Mouse (Mus musculus) fibroblast of lung, adult 2 months (primary cell): ENCODE results near the gene Glra3.

Experiments
- DNase-seq: peaks from one replicate; pipeline ENCODE4 v3.0.0-alpha.2; 2011; ENCODE audit warnings: low read depth

The Glra3 gene

GRCm38 (mm10) chr8:55939870-55940525, at the start of gene Glra3:
Gene Glra3 (plus strand): TSS chr8:55940460.
- no peak for DNase-seq

DNA sequence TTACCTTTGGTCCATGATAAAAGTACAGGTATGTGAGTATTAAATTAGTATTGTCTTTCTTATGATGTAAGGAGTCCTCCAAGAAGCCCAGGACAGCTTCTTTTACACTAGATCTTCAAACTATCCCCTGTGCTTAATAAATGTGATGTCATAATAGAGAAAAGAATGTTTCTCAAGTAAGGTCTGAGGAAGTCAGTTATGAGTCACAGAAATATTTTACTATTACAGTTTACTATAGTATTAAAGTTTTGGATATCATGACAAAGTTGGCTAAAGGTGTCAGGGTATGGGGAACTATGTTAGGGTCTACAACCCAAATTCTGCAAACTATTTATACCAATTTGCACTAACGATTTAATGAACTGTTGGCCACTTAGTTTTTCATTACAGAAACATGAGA, 33.4 kb upstream of the Glra3 start, which contains the start of gene Adam29:
Gene Adam29, minus strand, starts transcription at position 101 of the 400 bp plus-strand sequence.
- DNase-seq = no peak

GRCm38 (mm10) chr8:55940526-55940880, 243 bp downstream of the Glra3 start:
- DNase-seq = no peak

GRCm38 (mm10) chr8:55964759-55965320, 24.6 kb downstream of the Glra3 start:
- no peak for DNase-seq

DNA sequence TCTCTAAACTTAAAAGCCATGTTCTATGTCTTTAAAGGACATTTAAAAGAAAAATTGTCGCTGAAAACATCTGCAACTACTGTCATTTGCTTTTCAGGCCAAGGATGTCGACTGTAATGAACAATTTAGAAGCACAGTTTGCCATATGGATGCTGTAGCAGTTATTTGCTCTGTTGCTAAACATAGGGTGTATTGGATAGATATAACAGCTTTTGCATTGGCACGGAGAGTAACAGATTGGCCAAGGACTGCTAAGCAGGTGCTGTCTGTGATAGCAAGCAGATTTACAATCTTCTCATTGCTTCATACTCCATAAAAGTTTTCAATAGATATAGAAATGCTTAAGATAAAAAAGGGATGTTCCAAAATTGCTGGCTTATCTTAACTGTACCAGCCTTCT, 57.6 kb downstream of the Glra3 start:
- DNase-seq = no peak

DNA sequence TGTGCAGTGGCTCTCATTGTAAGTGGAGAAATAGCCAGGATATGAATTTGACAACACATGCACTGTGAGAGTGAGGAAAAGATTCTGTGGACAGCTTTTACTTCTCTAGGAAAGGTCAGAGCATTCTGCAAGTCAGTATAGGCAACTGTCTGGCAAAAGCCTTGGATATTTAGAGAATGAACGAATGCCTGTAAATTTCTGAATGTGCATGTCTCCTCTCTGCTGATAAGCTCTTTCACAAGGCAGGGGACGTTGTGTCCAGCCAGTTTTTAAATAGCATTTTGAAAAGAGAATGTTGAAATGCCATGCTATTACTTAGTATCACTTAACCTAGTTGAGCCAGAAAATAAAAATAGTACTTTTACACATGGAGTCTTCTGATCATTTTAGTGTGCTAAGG, 114.1 kb downstream of the Glra3 start:
- no peak for DNase-seq

GRCm38 (mm10) chr8:56063081-56063480, 122.8 kb downstream of the Glra3 start:
- DNase-seq = no peak

DNA sequence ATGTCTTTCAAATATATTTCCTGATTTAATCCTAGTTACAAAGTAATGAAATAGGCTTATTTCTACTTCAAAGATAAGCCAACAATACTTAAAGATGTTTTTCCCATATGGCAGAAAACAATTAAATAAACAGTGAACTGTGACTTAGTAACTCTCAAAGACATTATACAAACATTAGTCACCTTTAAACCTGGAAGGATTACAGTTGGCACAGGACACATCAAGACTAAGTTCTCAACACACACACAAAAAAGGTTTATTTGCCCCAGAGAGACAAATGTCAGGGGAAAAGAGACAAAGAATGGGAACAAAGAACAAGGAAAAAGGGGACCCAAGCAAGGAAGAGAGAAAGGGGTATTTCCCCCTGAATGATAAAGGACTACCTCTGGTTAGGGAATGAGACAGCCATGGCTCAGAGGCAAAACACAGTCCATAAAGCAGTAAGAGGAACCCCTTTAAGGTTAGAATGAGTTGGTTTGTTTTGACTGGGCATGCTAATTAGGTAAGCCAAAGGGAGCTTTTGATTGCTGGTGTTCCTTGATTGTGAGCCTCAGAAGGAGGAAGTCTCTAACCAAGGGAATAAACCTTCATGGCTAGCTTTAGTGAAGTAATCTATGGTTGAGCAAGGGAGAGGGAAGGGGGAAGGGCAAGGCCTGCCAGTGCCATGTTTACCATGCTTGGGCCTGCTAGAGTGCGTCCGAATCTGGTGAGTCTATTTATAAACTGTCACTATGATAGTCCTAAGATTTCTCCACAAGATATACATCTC, 130.4 kb downstream of the Glra3 start:
- DNase-seq = no peak

DNA sequence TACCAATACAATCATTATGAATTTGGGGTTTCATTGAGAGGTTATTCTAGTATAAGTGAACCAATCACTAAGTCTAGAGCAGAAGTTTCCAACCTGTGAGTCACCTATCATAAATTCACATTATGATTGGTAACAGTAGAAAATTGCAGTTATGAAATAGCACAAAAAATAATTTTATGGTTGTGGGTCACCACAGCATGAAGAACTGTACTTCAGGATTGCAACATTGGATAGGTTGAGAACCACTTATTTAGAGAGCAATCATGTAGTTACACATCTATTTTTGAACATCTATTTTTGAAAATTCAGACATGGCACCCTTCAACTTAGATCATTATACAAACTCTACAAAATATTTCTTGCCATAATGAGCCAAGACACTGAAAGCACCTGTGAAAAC, 143.4 kb downstream of the Glra3 start:
- no peak for DNase-seq

DNA sequence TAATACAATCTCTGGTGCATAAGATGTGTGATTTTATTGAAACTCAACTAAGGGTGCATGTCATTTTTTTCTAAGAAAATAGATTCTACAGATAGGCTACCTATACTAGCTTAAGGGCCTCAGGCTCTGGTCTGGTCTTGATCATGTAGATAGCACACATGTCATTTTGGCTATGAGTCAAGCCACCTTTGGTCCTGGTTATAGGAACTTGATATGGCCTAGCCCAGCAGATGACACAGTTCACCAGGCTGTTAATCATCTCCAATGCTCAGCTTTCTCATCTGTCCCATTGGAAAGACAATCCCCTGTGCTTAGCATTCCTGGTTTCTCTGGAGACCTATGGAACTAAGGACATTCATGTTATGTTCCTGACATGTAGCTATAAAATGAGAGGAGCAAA, 154.1 kb downstream of the Glra3 start:
- DNase-seq = no peak

DNA sequence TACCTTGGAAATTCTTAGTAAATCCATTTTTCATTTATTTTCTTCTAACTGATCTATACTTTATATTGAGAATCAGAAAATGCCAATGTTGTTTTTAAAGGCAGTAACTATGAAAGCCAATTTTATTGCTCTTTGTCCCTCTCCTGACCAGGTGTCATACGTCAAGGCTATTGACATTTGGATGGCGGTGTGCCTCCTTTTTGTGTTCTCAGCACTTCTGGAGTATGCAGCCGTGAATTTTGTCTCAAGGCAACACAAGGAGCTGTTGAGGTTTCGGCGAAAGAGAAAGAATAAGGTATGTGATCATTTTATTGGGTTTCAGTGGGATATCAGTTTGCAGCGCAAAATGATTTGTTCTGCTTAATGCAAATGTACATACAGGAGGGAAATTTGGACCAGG, 170.0 kb downstream of the Glra3 start:
- DNase-seq = no peak

- DNase-seq = no peak
These were observed 189.1 kb downstream of the Glra3 start for GRCm38 (mm10) chr8:56129357-56129756.

DNA sequence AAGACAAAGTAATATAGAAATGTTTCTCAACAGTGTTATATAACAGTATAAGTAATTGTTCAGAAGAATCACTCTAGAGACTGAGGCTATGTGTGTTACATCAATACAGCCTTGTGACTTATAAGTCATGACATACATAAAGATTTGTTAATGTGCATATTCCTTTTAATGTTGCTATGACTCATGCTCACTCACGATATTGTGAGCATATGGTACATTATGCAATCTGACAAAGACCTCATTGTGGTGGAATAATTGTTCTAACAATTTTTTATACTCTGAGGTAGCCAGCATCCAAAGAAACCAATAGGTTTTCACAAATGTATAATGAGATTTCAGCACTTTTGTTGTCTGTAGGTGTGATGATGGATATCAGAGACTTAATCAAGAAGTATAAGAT, 210.4 kb downstream of the Glra3 start:
- DNase-seq = no peak

DNA sequence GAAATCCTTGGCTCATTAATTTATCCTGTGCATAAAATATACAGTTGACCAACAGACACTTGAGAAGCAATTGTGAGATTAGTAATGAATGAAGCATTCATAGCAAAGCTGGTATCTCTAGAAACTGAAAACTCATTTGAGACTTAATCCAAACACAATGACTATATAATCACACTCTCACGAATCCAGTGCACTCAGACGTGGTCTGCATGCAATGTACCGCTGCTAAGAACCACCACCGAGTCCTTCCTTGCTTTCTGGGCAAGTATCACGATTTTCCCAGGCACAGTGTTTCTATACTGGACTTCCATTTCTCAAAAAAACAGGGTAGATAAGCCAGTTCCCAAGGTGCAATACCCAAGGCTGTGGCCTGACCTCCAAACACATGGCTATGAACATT, 211.3 kb downstream of the Glra3 start:
- DNase-seq = no peak

GRCm38 (mm10) chr8:56158966-56159365, 218.7 kb downstream of the Glra3 start:
- DNase-seq = no peak
